10 mouse cellular contexts compared by ENCODE assay signal in the genomic region with DNA sequence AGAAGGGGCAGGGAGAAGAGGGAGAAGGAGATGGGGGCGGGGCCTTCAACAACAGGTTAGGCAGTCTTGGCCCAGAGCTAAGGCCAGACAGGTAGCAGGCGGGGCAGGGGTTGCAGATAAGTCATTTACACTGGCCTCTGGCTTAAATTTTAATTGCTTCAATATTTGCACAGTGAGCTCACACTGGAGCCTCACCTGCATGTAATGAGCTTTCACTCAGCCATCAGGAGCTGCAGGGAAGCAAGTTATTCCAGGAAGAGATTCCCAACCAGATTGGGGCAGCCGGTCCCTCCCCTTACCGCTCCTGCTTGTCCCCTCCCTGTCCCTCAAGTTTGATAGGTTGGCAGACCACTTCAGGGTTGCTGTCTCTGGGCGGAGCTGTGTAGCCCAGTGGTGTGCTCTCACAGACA. TPM values are rescaled to one million over a fixed set of nuclear protein-coding genes. Genes with fewer than 3 reads are reported as not detected.
DNase-seq lines count a peak whose midpoint lies in the region; ATAC-seq and TF ChIP-seq lines count a peak whose summit lies in the region.
"Had no signal": no experiment of that assay in that cellular context is flagged by ENCODE, and none has a peak within 500 bp of the region (broad histone marks: within the 10 kb centered on the region; RNA-seq: fewer than 3 reads in every experiment).

No protein-coding gene starts in this region.

- peak overlapping the region; percentile 39; the same call in 1 of the 2 replicates for H3K4me2 ChIP-seq in heart, embryonic 13.5 days
- H3K4me2 ChIP-seq in limb, embryonic 12.5 days, result no peak overlapping the region
- no peak overlapping the region for H3K4me2 ChIP-seq in hindbrain, postnatal 0 days (ENCODE audit: low read depth, low read length)
- H3K4me2 ChIP-seq in forebrain, embryonic 15.5 days (replicated peaks), result no peak overlapping the region

- WGBS in heart, embryonic 13.5 days, result 39% methylated on average over 5 of the region's 5 CpGs
- WGBS in limb, embryonic 12.5 days, result 42% methylated on average over 5 of the region's 5 CpGs
- 89% methylated on average over 5 of the region's 5 CpGs for WGBS in macrophage (ENCODE audit: missing documents)
- WGBS in hindbrain, postnatal 0 days, result 61% methylated on average over 5 of the region's 5 CpGs
- 52% methylated on average over 5 of the region's 5 CpGs for WGBS in forebrain, embryonic 15.5 days

- H3K36me3 ChIP-seq in heart, embryonic 13.5 days, result peaks cover 7% of the 10 kb centered on the region
- no peaks in the 10 kb centered on the region for H3K36me3 ChIP-seq in limb, embryonic 12.5 days
- no peaks in the 10 kb centered on the region for H3K36me3 ChIP-seq in macrophage (ENCODE audit: inconsistent target)
- H3K36me3 ChIP-seq in hindbrain, postnatal 0 days (ENCODE audit: insufficient read depth, low read length), result no peaks in the 10 kb centered on the region
- no peaks in the 10 kb centered on the region for H3K36me3 ChIP-seq in forebrain, embryonic 15.5 days

- H3K4me3 ChIP-seq in heart, embryonic 13.5 days, result no peak overlapping the region
- H3K4me3 ChIP-seq in limb, embryonic 12.5 days (replicated peaks), result no peak overlapping the region
- H3K4me3 ChIP-seq in macrophage (ENCODE audit: inconsistent target), result no peak overlapping the region
- H3K4me3 ChIP-seq in hindbrain, postnatal 0 days (ENCODE audit: low read length), result no peak overlapping the region
- H3K4me3 ChIP-seq in forebrain, embryonic 15.5 days, result no peak overlapping the region

- no peak for ATAC-seq in heart, embryonic 13.5 days (ENCODE audit: extremely low read depth, insufficient number of reproducible peaks, low FRiP score, low TSS enrichment)
- peak; percentile 56; the same call in 1 of the 2 replicates for ATAC-seq in erythroid progenitor cell, adult 5-6 weeks (replicated peaks; ENCODE audit: low FRiP score, poor library complexity, severe bottlenecking)
- no peak for ATAC-seq in limb, embryonic 12.5 days (ENCODE audit: insufficient number of reproducible peaks, insufficient read depth, low FRiP score, low TSS enrichment, low read depth)
- no peak for ATAC-seq in hindbrain, postnatal 0 days
- ATAC-seq in forebrain, embryonic 15.5 days (replicated peaks), result no peak
- ATAC-seq: midbrain, embryonic 16.5 days had no signal

- H3K79me2 ChIP-seq in macrophage (ENCODE audit: inconsistent target), result peaks cover 100% of the 10 kb centered on the region

- H3K9me3 ChIP-seq in heart, embryonic 13.5 days, result no peaks in the 10 kb centered on the region
- no peaks in the 10 kb centered on the region for H3K9me3 ChIP-seq in limb, embryonic 12.5 days
- no peaks in the 10 kb centered on the region for H3K9me3 ChIP-seq in hindbrain, postnatal 0 days (ENCODE audit: low read length)
- H3K9me3 ChIP-seq in forebrain, embryonic 15.5 days, result no peaks in the 10 kb centered on the region

- peak overlapping the region; percentile 47 for H3K9ac ChIP-seq in heart, embryonic 13.5 days
- H3K9ac ChIP-seq in limb, embryonic 12.5 days (replicated peaks), result no peak overlapping the region
- H3K9ac ChIP-seq in hindbrain, postnatal 0 days (replicated peaks; ENCODE audit: low read length), result no peak overlapping the region
- H3K9ac ChIP-seq in forebrain, embryonic 15.5 days (replicated peaks), result no peak overlapping the region

- no peak for TF ChIP-seq CTCF in hindbrain, postnatal 0 days (IDR thresholded peaks at IDR 0.05; ENCODE audit: low read depth)

- H3K27ac ChIP-seq in heart, embryonic 13.5 days (replicated peaks), result peak overlapping the region; percentile 88
- peak overlapping the region; percentile 60; the same call in 1 of the 2 replicates for H3K27ac ChIP-seq in limb, embryonic 12.5 days
- H3K27ac ChIP-seq in macrophage, result 0 out of 2 replicates have a peak overlapping the region, but pooled peaks have one; percentile 10
- H3K27ac ChIP-seq in hindbrain, postnatal 0 days, result no peak overlapping the region
- no peak overlapping the region for H3K27ac ChIP-seq in forebrain, embryonic 15.5 days (replicated peaks)

- no peak for DNase-seq in heart, postnatal 4 days
- DNase-seq in hindbrain, postnatal 0 days (ENCODE audit: low spot score), result no peak
- no peak for DNase-seq in frontal cortex, postnatal 10 days (ENCODE audit: low spot score in 2 of 2)
- DNase-seq: gastrocnemius, postnatal 25 days had no signal

- no peaks in the 10 kb centered on the region for H3K27me3 ChIP-seq in heart, embryonic 13.5 days (replicated peaks)
- no peaks in the 10 kb centered on the region for H3K27me3 ChIP-seq in limb, embryonic 12.5 days
- no peaks in the 10 kb centered on the region for H3K27me3 ChIP-seq in hindbrain, postnatal 0 days (ENCODE audit: insufficient read depth, low read length)
- no peaks in the 10 kb centered on the region for H3K27me3 ChIP-seq in forebrain, embryonic 15.5 days

- H3K4me1 ChIP-seq in heart, embryonic 13.5 days, result peaks cover 98% of the 10 kb centered on the region
- peaks cover 62% of the 10 kb centered on the region for H3K4me1 ChIP-seq in limb, embryonic 12.5 days (replicated peaks)
- H3K4me1 ChIP-seq in hindbrain, postnatal 0 days (ENCODE audit: insufficient read depth, low read length), result peaks cover 34% of the 10 kb centered on the region
- H3K4me1 ChIP-seq in forebrain, embryonic 15.5 days, result peaks cover 27% of the 10 kb centered on the region

RNA-seq across cellular contexts. Expression of gene Myh9, which starts 19.9 kb away (rescaled TPM):
- polyA plus RNA-seq in heart, embryonic 13.5 days (2015; fragmentation: Nextera tagmentation; extraction: Ambion mirVana), result 24.8 and 25.0 TPM in 2 replicates
- total RNA-seq in heart, postnatal 4 days (2021), result 100 to 1,000 TPM; 219 to 228 TPM
- 104 and 105 TPM in 2 replicates for total RNA-seq in erythroid progenitor cell, adult 5-6 weeks (2015; ENCODE audit: low replicate concordance)
- 198 and 213 TPM in 2 replicates for total RNA-seq in erythroid progenitor cell, adult 5-6 weeks (2017; ENCODE audit: low replicate concordance)
- polyA plus RNA-seq in limb, embryonic 12.5 days (2016; fragmentation: Nextera tagmentation; extraction: Ambion mirVana), result 40.0 and 43.1 TPM in 2 replicates
- total RNA-seq in macrophage (2018; cell fraction: chromatin; rRNA removed), result 100 to 1,000 TPM; 116 to 655 (median 298) TPM
- 100 to 1,000 TPM; 130 to 278 (median 207) TPM for total RNA-seq in macrophage (2018; cell fraction: cytosol; rRNA removed)
- 100 to 1,000 TPM; 203 to 600 (median 357) TPM for total RNA-seq in macrophage (2018; cell fraction: nucleus; rRNA removed)
- 130 to 219 TPM (median 188 TPM) in 3 replicates for polyA plus RNA-seq in macrophage (2018)
- 29.4 and 33.6 TPM in 2 replicates for total RNA-seq in hindbrain, postnatal 0 days (2014; rRNA removed)
- 8.4 and 9.1 TPM in 2 replicates for polyA plus RNA-seq in hindbrain, postnatal 0 days (2015; fragmentation: Nextera tagmentation; extraction: Ambion mirVana)
- polyA plus RNA-seq in forebrain, embryonic 15.5 days (2015; fragmentation: Nextera tagmentation; extraction: Ambion mirVana), result 12.3 and 12.4 TPM in 2 replicates

Comparison
In these comparisons a context has a peak if more than half of its experiments do, and no peak if none do; other contexts are left out.
1. H3K27ac ChIP-seq: peak in heart, embryonic 13.5 days (single experiment), limb, embryonic 12.5 days (single experiment) and macrophage (single experiment); none in hindbrain, postnatal 0 days (single experiment) and forebrain, embryonic 15.5 days (single experiment).